Mouse (Mus musculus) skeletal muscle tissue, adult 2 months (tissue): ENCODE data around the gene Lima1.

ENCODE experiments used
- DNase-seq: peaks from one replicate; pipeline ENCODE4 v3.0.0-alpha.2; 2012; ENCODE audit warnings: low read depth, low spot score

The Lima1 gene

DNA sequence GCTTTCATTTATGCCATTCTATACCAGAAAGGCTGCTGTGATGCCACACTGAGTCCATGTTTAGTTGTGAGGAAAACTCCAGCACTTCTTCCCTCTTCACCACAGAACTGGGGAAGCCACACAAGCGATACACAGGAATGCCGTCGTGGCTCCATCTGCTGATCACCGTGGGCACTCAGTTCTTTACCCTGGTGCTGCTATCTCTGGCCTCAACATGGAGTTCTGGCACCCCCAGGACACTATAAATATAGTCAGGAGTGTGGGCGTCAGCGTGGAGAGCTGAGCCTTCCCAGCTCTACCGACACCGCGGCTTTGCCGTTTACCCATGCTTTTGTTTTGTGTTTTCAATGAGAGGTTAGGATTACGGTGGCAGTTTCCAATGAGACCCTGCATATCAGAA, 138.6 kb downstream of the Lima1 start:
- DNase-seq = no peak

DNA sequence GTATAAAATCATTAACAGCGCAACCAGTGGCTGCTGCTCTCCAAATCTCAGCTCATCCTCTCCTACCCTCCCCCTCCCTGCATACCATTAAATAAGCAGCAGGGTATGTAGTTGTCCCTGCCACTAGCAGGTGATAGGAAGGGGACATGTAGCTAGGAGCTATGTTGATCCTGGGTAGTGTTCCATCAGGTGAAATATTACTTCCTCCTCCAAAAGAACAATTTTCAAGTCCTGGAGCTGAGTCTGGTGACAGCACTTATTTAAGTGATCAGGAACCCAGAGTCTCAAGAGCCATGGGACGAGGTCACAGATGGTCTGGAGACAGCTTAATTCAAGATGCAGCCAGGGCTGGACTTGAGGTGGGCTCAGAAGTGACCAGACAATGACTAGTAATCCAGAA, 139.6 kb downstream of the Lima1 start:
- DNase-seq = no peak

DNA sequence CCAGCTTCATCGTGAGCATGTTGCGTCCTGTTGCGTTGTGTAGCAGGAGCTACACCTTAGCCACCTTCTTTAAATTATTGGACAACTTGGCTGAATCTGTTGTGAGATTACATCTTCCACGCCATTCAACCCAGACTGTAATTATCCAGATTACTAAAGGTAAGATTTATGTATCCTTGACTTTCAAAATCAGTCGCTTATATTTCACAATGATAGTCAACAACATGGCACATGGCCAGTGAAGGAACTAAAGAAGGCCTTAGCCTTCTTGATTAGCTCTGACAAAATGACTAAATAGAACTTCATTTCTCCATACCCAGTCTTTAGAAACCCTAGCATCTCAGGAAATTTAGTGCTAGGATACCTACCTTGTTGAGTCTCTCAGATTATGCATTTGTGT, 142.1 kb downstream of the Lima1 start:
- no peak for DNase-seq

DNA sequence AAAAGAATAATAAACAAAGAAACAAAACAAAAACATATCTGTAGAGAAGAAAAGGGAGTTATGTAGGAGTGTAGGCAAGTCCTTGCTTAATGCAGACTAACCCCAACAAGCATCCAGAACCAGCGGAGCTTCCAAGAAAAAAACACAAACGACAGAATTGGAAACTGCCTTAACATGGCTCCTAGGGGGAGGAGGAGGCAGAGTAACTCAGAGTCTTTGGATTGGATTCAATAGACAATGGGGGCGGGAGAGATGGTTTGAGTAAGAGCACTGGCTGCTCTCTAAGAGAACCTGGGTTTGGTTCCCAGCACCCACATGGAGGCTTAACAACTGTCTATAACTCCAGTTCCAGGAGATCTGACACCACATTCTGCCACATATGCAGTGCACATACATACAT, 143.6 kb downstream of the Lima1 start:
- DNase-seq = no peak

DNA sequence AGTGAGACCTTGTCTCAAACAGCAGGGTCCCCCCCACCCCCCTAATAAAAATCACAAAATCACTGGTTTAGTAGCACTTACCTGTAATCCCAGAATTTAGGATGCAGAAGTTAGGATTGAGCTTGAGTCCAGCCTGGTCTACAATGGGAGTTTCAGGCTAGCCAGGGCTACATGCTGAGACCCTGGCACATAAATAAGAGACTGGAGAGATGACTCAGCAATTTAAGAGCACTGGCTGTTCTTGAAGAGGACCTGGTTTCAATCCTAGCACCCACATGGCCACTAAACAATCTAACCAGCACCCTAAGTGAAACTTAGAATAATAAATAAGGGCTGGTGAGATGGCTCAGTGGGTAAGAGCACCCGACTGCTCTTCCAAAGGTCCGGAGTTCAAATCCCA, 144.1 kb downstream of the Lima1 start:
- no peak for DNase-seq

DNA sequence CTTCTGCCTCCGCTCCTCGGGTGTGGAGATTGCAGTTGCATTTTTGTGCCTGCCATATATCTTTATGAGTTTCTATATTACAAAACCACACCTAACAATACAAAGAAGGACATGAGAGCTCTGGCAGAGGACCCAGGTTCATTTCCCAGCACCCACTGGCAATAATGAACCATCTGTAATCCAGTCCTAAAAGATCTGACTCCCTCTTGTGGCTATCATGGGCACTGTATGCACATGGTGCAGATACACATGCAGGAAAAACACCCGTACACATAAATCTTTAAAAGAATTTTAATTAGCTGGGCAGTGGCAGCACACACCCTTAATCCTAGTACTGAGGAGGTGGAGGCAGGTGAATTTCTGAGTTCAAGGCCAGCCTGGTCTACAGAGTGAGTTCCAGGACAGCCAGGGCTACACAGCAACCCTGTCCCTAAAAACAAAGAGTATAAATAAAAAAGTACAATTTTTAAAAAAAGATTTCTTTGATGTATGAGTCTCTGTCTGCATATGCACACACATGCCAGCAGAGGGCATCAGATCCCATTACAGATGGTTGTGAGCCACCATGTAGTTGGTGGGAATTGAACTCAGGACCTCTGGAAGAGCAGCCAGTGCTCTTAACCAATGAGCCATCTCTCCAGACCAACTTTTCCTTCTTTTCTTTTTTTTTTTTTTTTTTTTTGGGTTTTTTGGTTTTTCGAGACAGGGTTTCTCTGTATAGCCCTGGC, 146.0 kb downstream of the Lima1 start:
- DNase-seq = no peak
